Mouse (Mus musculus): ENCODE results near the gene Zfp358.
A peak's percentile ranks its signal among the peaks of the same experiment; 100 is the strongest.

Zfp358 gene

DNA sequence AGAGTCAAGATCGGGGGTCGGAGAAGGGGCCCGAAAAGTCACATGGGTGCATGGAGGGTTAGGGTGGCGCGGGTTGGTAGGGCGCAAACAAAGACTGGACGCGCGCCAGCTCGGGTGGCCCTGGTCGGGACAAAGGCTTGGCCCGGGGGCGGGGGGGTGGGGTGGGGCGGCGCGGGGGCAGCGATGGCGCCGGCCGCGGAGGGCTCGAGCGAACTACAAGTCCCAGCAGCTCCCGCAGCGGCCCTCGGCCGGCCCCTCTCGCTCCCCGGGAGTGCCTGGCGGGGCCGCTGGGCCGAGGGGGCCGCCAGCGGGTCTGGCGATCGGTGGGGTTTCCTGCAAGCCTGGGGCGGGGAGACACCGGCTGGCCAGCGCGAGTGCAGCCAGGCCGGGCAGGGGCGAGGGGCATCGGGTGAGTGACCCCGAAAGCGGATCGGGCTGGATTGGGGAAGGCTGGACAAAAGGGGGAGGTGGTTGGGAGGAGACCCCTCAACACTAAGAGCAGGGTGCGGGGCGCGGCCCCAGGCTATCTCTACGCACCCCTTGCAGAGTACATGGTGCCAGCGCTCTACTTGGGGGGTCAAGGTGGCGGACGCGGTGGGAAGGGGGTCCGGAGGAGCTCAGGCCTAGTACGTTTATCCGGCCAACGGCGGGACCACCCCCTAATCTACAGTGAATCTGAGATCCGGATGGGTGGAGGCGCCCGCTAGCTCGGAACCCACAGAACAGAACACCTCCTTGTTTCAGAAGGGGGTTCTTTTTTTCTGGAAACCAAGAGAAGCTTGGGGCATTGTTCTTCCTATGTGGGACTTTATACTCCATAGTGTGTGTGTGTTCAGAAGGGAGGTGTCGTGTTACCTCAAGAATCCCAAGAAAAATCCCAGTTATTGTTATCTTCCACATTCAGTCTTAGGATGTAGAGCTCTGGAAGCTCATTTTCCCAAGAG is at the start of gene Zfp358:
Gene Zfp358 (plus strand): TSS at position 238 of the 944 bp plus-strand sequence.
- DNase-seq: peak; percentile 56

GRCm38 (mm10) chr8:3449226-3449625 is 43.7 kb upstream of the Zfp358 start:
- DNase-seq: no peak

GRCm38 (mm10) chr8:3450670-3451069 is 42.3 kb upstream of the Zfp358 start:
- DNase-seq: no peak

DNA sequence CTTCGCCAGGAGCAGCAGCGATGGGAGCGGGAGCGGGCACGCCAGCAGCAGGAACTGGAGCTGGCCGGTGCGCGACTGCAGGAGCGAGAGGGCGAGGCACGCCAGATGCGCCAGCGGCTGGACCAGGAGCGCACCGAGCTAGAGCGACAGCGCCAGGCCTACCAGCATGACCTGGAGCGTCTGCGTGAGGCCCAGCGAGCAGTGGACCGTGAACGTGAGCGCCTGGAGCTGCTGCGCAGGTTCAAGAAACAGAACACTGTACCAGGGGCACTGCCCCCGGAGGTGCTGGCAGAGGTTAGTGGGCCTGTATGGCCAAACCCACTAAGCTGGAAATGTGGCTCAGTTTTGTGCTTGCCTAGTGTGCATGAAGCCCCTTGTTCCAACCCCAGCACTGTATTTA is 40.9 kb upstream of the Zfp358 start:
- DNase-seq: peak; percentile 50 to 59

DNA sequence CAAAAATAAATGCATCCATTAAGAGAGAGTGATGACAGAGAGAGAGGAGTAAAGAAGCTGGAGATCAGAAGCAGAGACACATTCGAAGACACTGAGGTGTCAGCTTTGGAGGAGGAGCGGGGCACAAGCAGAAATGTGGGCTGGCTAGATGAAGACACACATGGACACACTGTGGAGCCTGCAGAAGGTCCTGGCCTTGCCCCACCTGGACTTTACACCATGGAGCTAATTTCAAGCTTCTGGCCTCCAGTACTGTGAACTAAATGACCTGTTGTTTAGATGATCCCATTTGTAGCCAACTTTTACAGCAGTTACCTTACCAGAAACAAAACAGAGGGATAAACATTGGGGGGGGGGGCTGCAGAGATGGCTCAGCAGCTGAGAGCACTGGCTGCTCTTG is 29.7 kb upstream of the Zfp358 start:
- DNase-seq: peak; percentile 39 to 49

DNA sequence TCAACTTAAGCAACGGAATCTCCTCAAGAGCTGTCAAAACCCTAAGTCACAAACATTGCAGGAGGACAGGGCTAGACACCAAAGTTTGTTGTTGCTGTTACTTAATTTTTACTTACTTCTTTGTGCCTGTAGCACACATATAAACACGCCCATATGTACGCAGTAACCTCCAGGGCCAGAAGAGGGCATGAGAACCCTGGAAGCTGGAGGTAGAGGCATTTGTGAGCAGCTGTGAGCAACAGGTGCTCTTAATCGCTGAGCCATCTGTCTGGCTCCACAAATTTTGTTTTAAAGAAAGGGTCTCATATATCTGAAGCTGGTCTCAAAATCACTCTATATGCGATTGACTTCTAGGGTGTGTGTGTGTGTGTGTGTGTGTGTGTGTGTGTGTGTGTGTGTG is 28.6 kb upstream of the Zfp358 start:
- DNase-seq: peak; percentile 36 to 53

GRCm38 (mm10) chr8:3467006-3467885 is 25.7 kb upstream of the Zfp358 start, which contains the start of gene Pex11g:
Gene Pex11g (minus strand): TSS chr8:3467680.
- DNase-seq: peak; percentile 99 to 100

DNA sequence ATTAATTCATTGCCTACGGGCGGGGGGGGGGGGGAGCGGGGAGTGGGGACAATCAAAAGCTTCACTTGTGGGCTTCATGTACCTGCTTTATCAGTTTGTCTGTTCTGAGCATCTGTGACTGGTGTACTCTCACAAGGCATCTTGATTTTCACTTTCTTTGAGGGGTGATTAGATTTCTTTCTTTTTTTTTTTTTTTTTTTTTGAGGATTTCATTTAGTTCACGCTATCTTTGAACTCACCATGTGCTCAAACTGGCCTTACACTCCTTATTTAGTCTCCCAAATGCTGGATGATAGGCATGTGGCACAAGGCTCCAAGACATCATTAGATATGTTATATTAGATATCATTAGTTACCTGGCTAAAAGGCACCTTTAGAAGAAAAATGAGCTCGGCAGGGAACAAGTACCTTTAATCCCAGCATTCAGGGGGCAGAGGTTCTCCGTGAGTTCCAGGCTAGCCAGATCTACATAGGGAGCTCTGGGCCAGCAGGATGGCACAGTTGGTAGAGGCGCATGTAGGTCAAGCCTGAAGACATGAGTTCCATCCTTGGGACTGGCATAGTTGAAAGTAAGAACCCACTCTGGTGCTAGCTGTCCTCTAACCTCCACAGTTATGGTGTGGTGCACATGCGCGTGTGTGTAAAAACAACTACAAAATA is 24.9 kb upstream of the Zfp358 start:
- DNase-seq: no peak

- no peak for DNase-seq
Observed at GRCm38 (mm10) chr8:3468838-3469237, 24.1 kb upstream of the Zfp358 start.

GRCm38 (mm10) chr8:3470562-3470961 is 22.4 kb upstream of the Zfp358 start, which contains the start of gene Tex45:
Gene Tex45 (plus strand): TSS chr8:3470862.
- no peak for DNase-seq

DNA sequence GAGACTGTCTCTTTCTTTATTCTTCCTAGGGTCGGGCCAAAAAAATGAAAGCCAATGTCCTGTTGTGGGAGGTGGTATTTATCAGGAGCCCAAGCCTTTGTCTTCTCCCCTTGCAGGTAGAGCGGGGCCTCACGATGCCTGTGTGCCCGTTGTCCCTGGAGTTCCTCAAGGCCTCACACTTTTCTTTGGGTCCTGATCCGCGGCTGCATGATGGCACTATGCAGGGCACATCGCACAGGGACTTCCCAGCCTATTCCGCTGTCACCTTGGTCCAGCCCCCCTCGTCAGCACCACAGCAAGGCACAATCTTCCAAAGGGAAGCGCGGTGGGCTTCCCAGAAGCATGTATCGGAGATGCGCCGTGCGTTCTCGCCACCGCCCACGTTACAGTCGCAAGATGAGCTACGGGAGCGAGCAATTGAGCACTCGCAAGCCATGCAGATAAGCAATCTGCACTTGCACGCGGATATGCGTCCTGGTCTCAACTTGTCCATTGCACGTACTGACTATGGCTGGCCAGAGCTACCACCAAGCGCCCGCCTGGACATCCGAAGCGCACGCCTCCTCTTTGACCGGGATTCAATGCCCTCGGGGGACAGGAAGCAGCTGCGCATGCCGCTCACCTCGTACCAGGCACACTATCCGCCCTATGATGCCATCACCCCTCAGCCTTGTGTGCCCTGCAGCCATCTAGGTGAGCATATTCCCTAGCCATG is 17.1 kb upstream of the Zfp358 start:
- no peak for DNase-seq

- no peak for DNase-seq
Observed at GRCm38 (mm10) chr8:3480221-3480785, 12.6 kb upstream of the Zfp358 start.

DNA sequence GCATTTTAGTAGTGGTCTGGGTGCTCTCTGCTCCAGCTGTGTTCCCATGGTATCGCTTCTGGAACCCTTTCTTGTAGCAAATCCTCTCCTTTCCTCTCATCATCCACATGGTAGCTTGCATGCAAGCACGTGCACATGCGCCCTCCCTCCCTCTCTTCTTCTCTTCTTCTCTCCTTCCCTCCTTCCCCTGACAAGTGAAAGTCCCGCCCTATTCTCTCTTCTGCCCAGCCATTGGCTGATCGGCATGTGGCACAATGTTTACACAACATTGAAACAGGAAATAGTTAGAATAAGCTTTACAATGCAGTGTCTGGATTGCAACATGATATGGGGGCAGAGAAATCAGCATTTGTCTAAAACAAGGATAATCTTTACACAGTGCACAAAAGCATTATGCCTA is 11.3 kb upstream of the Zfp358 start:
- DNase-seq: no peak

DNA sequence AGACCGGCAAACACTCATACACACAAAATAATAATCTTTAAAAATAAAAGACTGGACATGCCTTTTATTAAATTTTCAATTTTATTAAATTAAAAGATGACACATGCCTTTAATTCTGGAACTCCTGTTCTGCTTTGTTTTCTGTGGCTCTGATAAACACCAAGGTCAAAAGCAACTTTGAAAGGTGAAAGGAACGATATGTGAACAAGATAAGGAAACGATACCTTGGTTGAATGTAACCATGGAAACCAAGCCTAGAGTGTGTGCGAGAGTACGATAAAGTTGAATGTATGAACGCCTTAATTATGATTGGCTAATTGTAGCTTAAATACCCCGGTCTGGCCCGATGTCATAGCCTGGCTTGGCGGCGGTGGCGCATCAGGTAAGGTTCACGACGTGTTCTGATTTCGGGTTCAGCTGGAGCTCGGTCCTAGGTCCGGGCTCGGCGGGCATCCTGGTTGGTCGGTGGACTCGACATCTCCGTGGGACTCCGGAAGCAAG is 10.6 kb upstream of the Zfp358 start:
- DNase-seq: no peak

DNA sequence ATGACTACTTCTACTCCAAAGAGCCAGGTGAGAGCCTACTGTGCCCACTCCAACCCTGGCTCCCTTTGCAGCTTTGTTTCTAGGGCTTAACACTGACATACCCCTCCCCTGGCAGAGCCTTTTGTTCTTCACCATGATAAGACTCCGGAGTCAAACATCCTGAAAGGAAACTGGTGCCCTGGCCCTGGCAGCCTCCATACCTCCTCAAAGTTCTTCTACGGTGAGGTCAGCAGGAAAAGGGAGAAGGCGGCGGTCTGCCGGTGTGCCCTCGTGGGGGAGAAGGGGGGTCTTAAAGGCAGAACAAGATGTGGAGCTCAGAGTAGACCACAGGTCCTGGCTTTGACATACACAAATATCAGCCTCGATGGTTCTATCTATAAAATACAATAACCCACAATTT is 9.4 kb upstream of the Zfp358 start:
- DNase-seq: no peak

DNA sequence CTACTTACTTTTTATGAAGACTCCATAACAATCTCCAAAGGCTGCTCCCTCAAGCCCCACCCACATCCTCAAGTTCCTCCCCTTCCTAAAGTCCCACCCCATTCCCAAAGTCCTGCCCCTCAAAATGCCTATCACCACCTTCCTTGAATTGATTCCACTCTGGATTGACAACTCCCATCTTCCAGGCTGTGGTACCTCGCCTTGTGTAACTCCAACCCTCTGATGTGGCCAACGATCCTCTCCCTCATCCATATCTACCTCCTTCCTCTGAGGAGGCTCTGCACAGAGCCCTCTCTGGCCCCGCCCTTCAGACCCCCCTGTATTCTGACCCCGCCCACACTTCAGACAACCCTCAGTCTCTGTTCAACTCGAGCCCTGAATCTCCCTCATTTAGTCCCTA is 7.7 kb upstream of the Zfp358 start:
- DNase-seq: no peak

DNA sequence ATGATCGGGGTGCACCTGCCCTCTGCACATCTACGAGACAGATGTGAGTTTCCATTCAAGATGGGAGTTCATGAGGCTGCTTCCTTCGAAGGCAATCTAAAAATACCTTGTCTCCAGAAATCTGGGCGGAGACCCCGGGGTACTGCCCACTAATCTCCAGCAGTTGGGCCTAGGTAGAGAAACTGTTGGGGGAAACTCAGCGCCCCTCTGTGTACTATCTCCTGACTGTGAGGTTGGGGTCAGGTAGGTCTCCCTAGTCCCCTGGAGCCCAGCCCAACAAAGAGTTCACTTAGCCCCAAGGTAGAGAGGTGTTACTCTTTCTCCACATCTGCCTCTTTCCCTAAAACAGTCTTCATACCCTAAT is 889 bp downstream of the Zfp358 start:
- no peak for DNase-seq

DNA sequence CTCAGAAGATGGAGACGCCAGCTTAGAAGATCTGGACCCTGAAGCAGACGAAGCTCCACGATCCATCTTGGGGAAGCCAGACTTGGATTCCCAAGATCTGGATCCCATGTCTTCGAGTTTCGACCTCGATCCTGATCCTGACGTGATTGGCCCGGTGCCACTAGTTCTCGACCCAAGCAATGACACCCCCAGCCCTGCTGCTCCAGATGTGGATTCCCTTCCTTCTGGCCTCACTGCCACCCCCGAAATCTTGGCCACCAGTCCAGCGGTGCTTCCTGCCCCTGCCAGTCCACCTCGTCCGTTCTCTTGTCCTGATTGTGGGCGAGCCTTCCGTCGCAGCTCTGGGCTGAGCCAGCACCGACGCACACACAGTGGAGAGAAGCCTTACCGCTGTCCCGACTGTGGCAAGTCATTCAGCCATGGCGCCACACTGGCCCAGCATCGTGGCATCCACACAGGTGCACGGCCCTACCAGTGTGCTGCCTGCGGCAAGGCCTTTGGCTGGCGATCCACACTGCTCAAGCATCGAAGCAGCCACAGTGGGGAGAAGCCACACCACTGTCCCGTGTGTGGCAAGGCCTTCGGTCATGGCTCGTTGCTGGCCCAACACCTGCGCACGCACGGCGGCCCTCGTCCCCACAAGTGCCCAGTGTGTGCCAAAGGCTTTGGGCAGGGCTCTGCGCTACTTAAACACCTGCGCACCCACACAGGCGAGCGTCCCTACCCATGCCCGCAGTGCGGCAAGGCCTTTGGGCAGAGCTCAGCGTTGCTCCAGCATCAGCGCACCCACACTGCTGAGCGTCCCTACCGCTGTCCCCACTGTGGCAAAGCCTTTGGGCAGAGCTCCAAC is 2.9 kb downstream of the Zfp358 start:
- DNase-seq: no peak

- no peak for DNase-seq
Observed at GRCm38 (mm10) chr8:3496428-3496748, 3.5 kb downstream of the Zfp358 start.

DNA sequence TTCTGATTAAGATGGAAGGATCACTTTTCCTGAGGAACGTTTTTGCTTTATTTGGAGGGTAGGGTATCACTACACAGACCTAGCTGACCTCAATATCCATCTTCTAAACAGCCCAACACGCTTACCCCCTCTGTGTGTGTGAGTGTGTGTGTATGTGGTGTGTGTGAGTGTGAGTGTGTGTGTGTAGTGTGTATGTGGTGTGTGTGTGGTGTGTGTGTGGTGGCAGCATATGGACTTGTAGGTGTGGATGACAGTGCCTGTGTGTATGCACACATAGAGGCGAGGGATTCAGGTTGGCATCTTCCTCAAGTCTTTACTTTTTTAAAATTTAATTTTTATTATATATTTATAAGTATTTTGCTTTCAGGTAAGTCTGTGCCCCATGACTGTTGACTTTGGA is 5.6 kb downstream of the Zfp358 start:
- DNase-seq: no peak

GRCm38 (mm10) chr8:3499751-3500150 is 6.8 kb downstream of the Zfp358 start:
- no peak for DNase-seq
